ENCODE assay signal across 8 mouse cellular contexts in genomic region chr15:100494647-100495046, GRCm38 (mm10). TPM values are rescaled to one million over a fixed set of nuclear protein-coding genes. Genes with fewer than 3 reads are reported as not detected.
DNase-seq lines count a peak whose midpoint lies in the region; ATAC-seq and TF ChIP-seq lines count a peak whose summit lies in the region.

No protein-coding gene starts in this region.

- peaks cover 8% of the 10 kb centered on the region for H3K79me2 ChIP-seq in MEL (ENCODE audit: control insufficient read depth, insufficient read depth, low read length, poor library complexity)

- peak overlapping the region; percentile 88 for H3K4me3 ChIP-seq in kidney, embryonic 14.5 days (ENCODE audit: low read length)
- H3K4me3 ChIP-seq in MEL (ENCODE audit: control insufficient read depth in 1 of 2, insufficient read depth in 1 of 2, low read depth in 2 of 2, low read length in 2 of 2), result peak overlapping the region; percentile 68 to 84
- peak overlapping the region; percentile 84 for H3K4me3 ChIP-seq in embryonic facial prominence, embryonic 10.5 days
- peak overlapping the region; percentile 60 for H3K4me3 ChIP-seq in hindbrain, embryonic 16.5 days (ENCODE audit: low read length)
- peak overlapping the region; percentile 69 for H3K4me3 ChIP-seq in lung, postnatal 0 days (ENCODE audit: low read depth, low read length)

- H3K4me1 ChIP-seq in kidney, embryonic 14.5 days (ENCODE audit: control insufficient read depth, insufficient read depth, low read length), result peaks cover 29% of the 10 kb centered on the region
- H3K4me1 ChIP-seq in MEL (ENCODE audit: control insufficient read depth in 1 of 2, insufficient read depth in 2 of 2, low read length in 2 of 2), result peaks cover 0 to 17% of the 10 kb centered on the region in 2 experiments; a peak in 2 of 4 replicates
- peaks cover 46% of the 10 kb centered on the region for H3K4me1 ChIP-seq in embryonic facial prominence, embryonic 10.5 days
- H3K4me1 ChIP-seq in hindbrain, embryonic 16.5 days (ENCODE audit: control insufficient read depth, insufficient read depth, low read depth, low read length), result peaks cover 29% of the 10 kb centered on the region
- H3K4me1 ChIP-seq in lung, postnatal 0 days (ENCODE audit: insufficient read depth, low read depth, low read length), result peaks cover 6% of the 10 kb centered on the region; the same call in 1 of the 2 replicates

- no peaks in the 10 kb centered on the region for H3K36me3 ChIP-seq in kidney, embryonic 14.5 days (ENCODE audit: control insufficient read depth, insufficient read depth, low read length)
- peaks cover 0 to 14% of the 10 kb centered on the region in 2 experiments; a peak in 2 of 4 replicates for H3K36me3 ChIP-seq in MEL (ENCODE audit: control insufficient read depth in 1 of 2, insufficient read depth in 2 of 2, low read length in 2 of 2)
- peaks cover 2% of the 10 kb centered on the region for H3K36me3 ChIP-seq in embryonic facial prominence, embryonic 10.5 days (replicated peaks)
- H3K36me3 ChIP-seq in hindbrain, embryonic 16.5 days (ENCODE audit: control insufficient read depth, insufficient read depth, low read length), result no peaks in the 10 kb centered on the region
- H3K36me3 ChIP-seq in lung, postnatal 0 days (ENCODE audit: insufficient read depth, low read length), result no peaks in the 10 kb centered on the region

- peak overlapping the region; percentile 95 for H3K27ac ChIP-seq in kidney, embryonic 14.5 days (ENCODE audit: low read depth, low read length)
- no peak overlapping the region for H3K27ac ChIP-seq in MEL (ENCODE audit: control insufficient read depth, low read depth, low read length)
- peak overlapping the region; percentile 98 for H3K27ac ChIP-seq in embryonic facial prominence, embryonic 10.5 days (replicated peaks)
- peak overlapping the region; percentile 95 for H3K27ac ChIP-seq in hindbrain, embryonic 16.5 days (ENCODE audit: low read depth, low read length)
- peak overlapping the region; percentile 64 for H3K27ac ChIP-seq in lung, postnatal 0 days (ENCODE audit: low read length)

- H3K9me3 ChIP-seq in kidney, embryonic 14.5 days (ENCODE audit: control insufficient read depth, low read length), result no peaks in the 10 kb centered on the region
- H3K9me3 ChIP-seq in MEL (replicated peaks; ENCODE audit: insufficient read depth, low read length), result no peaks in the 10 kb centered on the region
- no peaks in the 10 kb centered on the region for H3K9me3 ChIP-seq in embryonic facial prominence, embryonic 10.5 days
- H3K9me3 ChIP-seq in hindbrain, embryonic 16.5 days (ENCODE audit: control insufficient read depth, low read length), result no peaks in the 10 kb centered on the region
- no peaks in the 10 kb centered on the region for H3K9me3 ChIP-seq in lung, postnatal 0 days (ENCODE audit: low read length)

- TF ChIP-seq CTCF in MEL (IDR thresholded peaks at IDR 0.05 in 2 of 3, conservative IDR thresholded peaks at IDR 0.05 in 1 of 3; ENCODE audit: control insufficient read depth in 1 of 3, insufficient read depth in 1 of 3, low read depth in 2 of 3, low read length in 3 of 3, poor library complexity in 1 of 3, severe bottlenecking in 1 of 3), result no peak
- no peak for TF ChIP-seq CTCF in lung, postnatal 0 days (IDR thresholded peaks at IDR 0.05)

- no peak for TF ChIP-seq POLR2A in MEL (IDR thresholded peaks at IDR 0.05; ENCODE audit: control insufficient read depth in 1 of 2, insufficient read depth in 1 of 2, low read depth in 1 of 2, low read length in 2 of 2, poor library complexity in 1 of 2)

- WGBS in kidney, embryonic 14.5 days, result under 1% methylated on average over 27 of the region's 29 CpGs
- under 1% methylated on average over 29 of the region's 29 CpGs for WGBS in embryonic facial prominence, embryonic 10.5 days
- WGBS in hindbrain, embryonic 16.5 days, result 1% methylated on average over 29 of the region's 29 CpGs
- WGBS in lung, postnatal 0 days, result 2% methylated on average over 29 of the region's 29 CpGs

- H3K4me2 ChIP-seq in kidney, embryonic 14.5 days (replicated peaks; ENCODE audit: low read depth, low read length), result peak overlapping the region; percentile 86
- H3K4me2 ChIP-seq in hindbrain, embryonic 16.5 days (ENCODE audit: low read length), result peak overlapping the region; percentile 66
- H3K4me2 ChIP-seq in lung, postnatal 0 days (replicated peaks; ENCODE audit: low read depth, low read length), result peak overlapping the region; percentile 99

- no peak for DNase-seq in kidney, adult 9 months
- DNase-seq in MEL (ENCODE audit: low read depth, low spot score), result no peak
- DNase-seq in embryonic facial prominence, embryonic 10.5 days (ENCODE audit: low spot score), result no peak
- DNase-seq in lung, postnatal 0 days (ENCODE audit: low spot score), result peak; percentile 38
- DNase-seq in testis, postnatal 10 days (ENCODE audit: low spot score), result peak; percentile 75
- no peak for DNase-seq in spleen, adult 18-20 months

- no peak for TF ChIP-seq RAD21 in MEL (IDR thresholded peaks at IDR 0.05; ENCODE audit: low read depth, low read length)

- H3K9ac ChIP-seq in kidney, embryonic 14.5 days (ENCODE audit: low read depth, low read length), result peak overlapping the region; percentile 96
- H3K9ac ChIP-seq in MEL (ENCODE audit: control insufficient read depth, low read depth, low read length, poor library complexity, severe bottlenecking), result peak overlapping the region; percentile 84
- peak overlapping the region; percentile 89 for H3K9ac ChIP-seq in hindbrain, embryonic 16.5 days (ENCODE audit: low read depth, low read length)
- peak overlapping the region; percentile 62 for H3K9ac ChIP-seq in lung, postnatal 0 days (replicated peaks; ENCODE audit: low read depth)

- TF ChIP-seq EP300 in MEL (IDR thresholded peaks at IDR 0.05; ENCODE audit: low read depth in 1 of 2, low read length in 2 of 2), result no peak
- TF ChIP-seq EP300 in lung, postnatal 0 days (IDR thresholded peaks at IDR 0.05), result no peak

- peak; percentile 81 for ATAC-seq in kidney, embryonic 14.5 days (ENCODE audit: low FRiP score, low TSS enrichment)
- peak; percentile 88 for ATAC-seq in hindbrain, embryonic 16.5 days
- peak; percentile 67 for ATAC-seq in lung, postnatal 0 days

- H3K27me3 ChIP-seq in kidney, embryonic 14.5 days (ENCODE audit: control insufficient read depth, insufficient read depth, low read length), result no peaks in the 10 kb centered on the region
- H3K27me3 ChIP-seq in MEL (ENCODE audit: control insufficient read depth in 1 of 2, insufficient read depth in 2 of 2, low read length in 2 of 2), result no peaks in the 10 kb centered on the region
- H3K27me3 ChIP-seq in embryonic facial prominence, embryonic 10.5 days (replicated peaks; ENCODE audit: low read depth, poor library complexity, severe bottlenecking), result no peaks in the 10 kb centered on the region
- H3K27me3 ChIP-seq in hindbrain, embryonic 16.5 days (replicated peaks; ENCODE audit: control insufficient read depth, insufficient read depth, low read length), result no peaks in the 10 kb centered on the region
- H3K27me3 ChIP-seq in lung, postnatal 0 days (replicated peaks; ENCODE audit: insufficient read depth, low read length), result no peaks in the 10 kb centered on the region

TF ChIP-seq in MEL, 35 proteins besides CTCF, POLR2A, EP300 and RAD21 (continues in another document):
- TF ChIP-seq POLR2AphosphoS2 (IDR thresholded peaks at IDR 0.05; ENCODE audit: low read length), result no peak
- no peak for TF ChIP-seq USF2 (IDR thresholded peaks at IDR 0.05; ENCODE audit: borderline replicate concordance in 1 of 2, insufficient read depth in 1 of 2, low read depth in 1 of 2, low read length in 2 of 2)
- no peak for TF ChIP-seq POLR2AphosphoS5 (IDR thresholded peaks at IDR 0.05; ENCODE audit: borderline replicate concordance, low read depth, low read length)
- no peak for TF ChIP-seq ETS1 (IDR thresholded peaks at IDR 0.05; ENCODE audit: low read depth, low read length)
- no peak for TF ChIP-seq CHD2 (IDR thresholded peaks at IDR 0.05; ENCODE audit: low read length)
- TF ChIP-seq MYC (IDR thresholded peaks at IDR 0.05; ENCODE audit: low read depth, low read length), result no peak
- TF ChIP-seq MAZ (IDR thresholded peaks at IDR 0.05; ENCODE audit: low read depth, low read length), result no peak
- TF ChIP-seq GABPA (IDR thresholded peaks at IDR 0.05; ENCODE audit: low read depth, low read length), result no peak
- TF ChIP-seq GATA1 (IDR thresholded peaks at IDR 0.05; ENCODE audit: low read depth, low read length), result no peak
- no peak for TF ChIP-seq HCFC1 (IDR thresholded peaks at IDR 0.05; ENCODE audit: low read depth, low read length)
- TF ChIP-seq ZNF384 (IDR thresholded peaks at IDR 0.05; ENCODE audit: low read depth, low read length), result no peak

RNA-seq across cellular contexts. Expression of gene Csrnp2, which starts 0.6 kb away (rescaled TPM):
- polyA plus RNA-seq in kidney, embryonic 14.5 days (2014; fragmentation: Nextera tagmentation; extraction: Ambion mirVana), result 14.5 and 18.6 TPM in 2 replicates
- 5.3 and 5.8 TPM in 2 replicates for total RNA-seq in MEL (2012; rRNA removed)
- 1 to 10 TPM in 1 of 2 experiments, not detected in 1; 4.2 TPM for polyA plus RNA-seq in MEL (2012; ENCODE audit: insufficient read depth in 1 of 2, insufficient read length in 2 of 2, low read depth in 1 of 2, low replicate concordance in 2 of 2, missing spikeins in 1 of 2)
- polyA plus RNA-seq in embryonic facial prominence, embryonic 10.5 days (2016; fragmentation: Nextera tagmentation; extraction: Ambion mirVana), result 24.2 and 25.4 TPM in 2 replicates
- 36.3 and 43.4 TPM in 2 replicates for polyA plus RNA-seq in hindbrain, embryonic 16.5 days (2015; fragmentation: Nextera tagmentation; extraction: Ambion mirVana)
- polyA plus RNA-seq in lung, postnatal 0 days (2015; fragmentation: Nextera tagmentation; extraction: Ambion mirVana), result 4.7 and 4.9 TPM in 2 replicates

RNA-seq across cellular contexts. Expression of gene Letmd1, which starts 25.8 kb away (rescaled TPM):
- polyA plus RNA-seq in kidney, embryonic 14.5 days (2014; fragmentation: Nextera tagmentation; extraction: Ambion mirVana), result 19.2 and 25.4 TPM in 2 replicates
- total RNA-seq in MEL (2012; rRNA removed), result 30.1 and 38.8 TPM in 2 replicates
- polyA plus RNA-seq in MEL (2012; ENCODE audit: insufficient read depth in 1 of 2, insufficient read length in 2 of 2, low read depth in 1 of 2, low replicate concordance in 2 of 2, missing spikeins in 1 of 2), result 100 to 1,000 TPM in 1 of 2 experiments, 10 to 100 TPM in 1; 64.3 to 277 TPM
- 36.5 and 38.6 TPM in 2 replicates for polyA plus RNA-seq in embryonic facial prominence, embryonic 10.5 days (2016; fragmentation: Nextera tagmentation; extraction: Ambion mirVana)
- 59.3 and 62.0 TPM in 2 replicates for polyA plus RNA-seq in hindbrain, embryonic 16.5 days (2015; fragmentation: Nextera tagmentation; extraction: Ambion mirVana)
- polyA plus RNA-seq in lung, postnatal 0 days (2015; fragmentation: Nextera tagmentation; extraction: Ambion mirVana), result 13.0 and 13.2 TPM in 2 replicates

RNA-seq across cellular contexts. Expression of gene Tfcp2, which starts 57.2 kb away (rescaled TPM):
- 17.7 and 32.9 TPM in 2 replicates for polyA plus RNA-seq in kidney, embryonic 14.5 days (2014; fragmentation: Nextera tagmentation; extraction: Ambion mirVana)
- 15.4 and 21.5 TPM in 2 replicates for total RNA-seq in MEL (2012; rRNA removed)
- 10 to 100 TPM in 1 of 2 experiments, not detected in 1; 20.4 TPM for polyA plus RNA-seq in MEL (2012; ENCODE audit: insufficient read depth in 1 of 2, insufficient read length in 2 of 2, low read depth in 1 of 2, low replicate concordance in 2 of 2, missing spikeins in 1 of 2)
- 36.9 and 38.2 TPM in 2 replicates for polyA plus RNA-seq in embryonic facial prominence, embryonic 10.5 days (2016; fragmentation: Nextera tagmentation; extraction: Ambion mirVana)
- polyA plus RNA-seq in hindbrain, embryonic 16.5 days (2015; fragmentation: Nextera tagmentation; extraction: Ambion mirVana), result 32.4 and 37.4 TPM in 2 replicates
- 13.9 and 16.6 TPM in 2 replicates for polyA plus RNA-seq in lung, postnatal 0 days (2015; fragmentation: Nextera tagmentation; extraction: Ambion mirVana)

Comparison
In these comparisons a context has a peak if more than half of its experiments do, and no peak if none do; other contexts are left out.
1. DNase-seq: peak in lung, postnatal 0 days (single experiment) and testis, postnatal 10 days (single experiment); none in kidney, adult 9 months (single experiment), MEL (single experiment), embryonic facial prominence, embryonic 10.5 days (single experiment) and spleen, adult 18-20 months (0 of 2).
2. Peak in every context shown above with its lines, with median percentiles within 50 percentile points of each other: ATAC-seq, H3K4me2 ChIP-seq, H3K4me3 ChIP-seq and H3K9ac ChIP-seq.